In the genomic region with DNA sequence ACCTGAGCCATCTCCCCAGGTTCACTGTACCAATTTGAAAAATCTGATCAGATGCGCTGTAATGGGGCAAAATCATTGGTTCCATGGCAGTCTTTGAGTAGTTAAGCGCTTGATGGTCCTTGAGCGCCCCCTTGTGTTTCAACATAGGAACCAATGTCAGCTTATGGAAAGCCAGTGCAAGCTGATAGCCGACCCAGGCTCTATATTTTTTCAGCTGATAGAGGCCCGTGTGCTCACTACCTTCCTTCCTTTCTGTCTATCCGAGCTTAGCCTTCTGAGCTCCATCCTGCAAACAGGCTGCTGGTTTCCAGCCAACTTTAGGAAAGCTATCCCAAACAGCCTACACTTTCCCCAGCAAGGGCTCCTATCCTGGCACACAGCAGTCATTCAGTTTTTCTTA, we compare ENCODE assay signal across 9 mouse cellular contexts. TPM values are rescaled to one million over a fixed set of nuclear protein-coding genes. Genes with fewer than 3 reads are reported as not detected.
DNase-seq lines count a peak whose midpoint lies in the region; ATAC-seq and TF ChIP-seq lines count a peak whose summit lies in the region.
"Had no signal": no experiment of that assay in that cellular context is flagged by ENCODE, and none has a peak within 500 bp of the region (broad histone marks: within the 10 kb centered on the region; RNA-seq: fewer than 3 reads in every experiment).

No protein-coding gene starts in this region.

- H3K79me2 ChIP-seq in heart, adult 2 months (replicated peaks; ENCODE audit: control insufficient read depth, insufficient read depth, low read length): no peaks in the 10 kb centered on the region

- no peak for ATAC-seq in heart, embryonic 11.5 days (replicated peaks; ENCODE audit: insufficient number of reproducible peaks, low FRiP score, low TSS enrichment)

- no peak overlapping the region for H3K4me3 ChIP-seq in heart, adult 2 months
- H3K4me3 ChIP-seq in heart, embryonic 11.5 days (ENCODE audit: low read depth, low read length): no peak overlapping the region
- H3K4me3 ChIP-seq: lung, embryonic 15.5 days had no signal

- H3K27me3 ChIP-seq in heart, adult 2 months (ENCODE audit: control insufficient read depth, insufficient read depth, low read length): peaks cover 3% of the 10 kb centered on the region; the same call in 1 of the 2 replicates
- peaks cover 22% of the 10 kb centered on the region for H3K27me3 ChIP-seq in heart, embryonic 11.5 days (ENCODE audit: control insufficient read depth, insufficient read depth, low read length)

- H3K9me3 ChIP-seq in heart, embryonic 11.5 days (replicated peaks; ENCODE audit: control insufficient read depth, low read length): no peaks in the 10 kb centered on the region
- H3K9me3 ChIP-seq: lung, embryonic 15.5 days had no signal

- no peak overlapping the region for H3K9ac ChIP-seq in heart, adult 2 months (ENCODE audit: low read depth, low read length)
- H3K9ac ChIP-seq in heart, embryonic 11.5 days (ENCODE audit: low read depth, low read length): no peak overlapping the region
- H3K9ac ChIP-seq: lung, embryonic 15.5 days had no signal

- no peak overlapping the region for H3K27ac ChIP-seq in heart, adult 2 months
- no peak overlapping the region for H3K27ac ChIP-seq in heart, embryonic 11.5 days (ENCODE audit: low read depth, low read length)
- H3K27ac ChIP-seq: lung, embryonic 15.5 days had no signal

- H3K4me2 ChIP-seq in heart, embryonic 11.5 days: no peak overlapping the region
- H3K4me2 ChIP-seq: lung, embryonic 15.5 days had no signal

- intact Hi-C loops in heart, adult 2 months (cut with DNase I): loop anchor here (1.0 to 2.0 kb wide), 2 partner anchors 33 to 61 kb away; partner anchors contain the start of genes Adprm and Sco1

- peak; percentile 91 for TF ChIP-seq CTCF in heart, adult 2 months (IDR thresholded peaks at IDR 0.05)

- DNase-seq in heart, adult 2 months: peak; percentile 51 to 57
- peak; percentile 92 for DNase-seq in NIH3T3 (ENCODE audit: low read depth)
- peak; percentile 66 for DNase-seq in cerebellum, adult 8-10 months
- DNase-seq in frontal cortex, postnatal 36 days (ENCODE audit: low spot score in 2 of 2): peak; percentile 46 to 80
- DNase-seq in layer of hippocampus, adult 8-10 months (ENCODE audit: low spot score in 2 of 2): peak; percentile 46 to 71
- peak; percentile 86 for DNase-seq in lung, postnatal 36 days
- peak; percentile 75 for DNase-seq in skeletal muscle tissue, adult 2 months (ENCODE audit: low read depth, low spot score)

- no peaks in the 10 kb centered on the region for H3K36me3 ChIP-seq in heart, adult 2 months (ENCODE audit: control insufficient read depth, insufficient read depth, low read length)
- no peaks in the 10 kb centered on the region for H3K36me3 ChIP-seq in heart, embryonic 11.5 days (ENCODE audit: control insufficient read depth, insufficient read depth, low read length)
- H3K36me3 ChIP-seq: lung, embryonic 15.5 days had no signal

- WGBS in heart, adult 2 months: 2% methylated on average over 6 of the region's 6 CpGs
- 6% methylated on average over 6 of the region's 6 CpGs for WGBS in heart, embryonic 11.5 days (ENCODE audit: insufficient replicate concordance)

- no peak for TF ChIP-seq POLR2A in heart, adult 2 months (IDR thresholded peaks at IDR 0.05; ENCODE audit: insufficient read depth, low read depth, low read length)

- no peaks in the 10 kb centered on the region for H3K4me1 ChIP-seq in heart, adult 2 months (ENCODE audit: control insufficient read depth, insufficient read depth, low read length)
- 0 out of 2 replicates have a peak, but pooled peaks cover 2% of the 10 kb centered on the region for H3K4me1 ChIP-seq in heart, embryonic 11.5 days (ENCODE audit: control insufficient read depth, insufficient read depth, low read length)
- H3K4me1 ChIP-seq: lung, embryonic 15.5 days had no signal

- no peak for TF ChIP-seq EP300 in heart, adult 2 months (IDR thresholded peaks at IDR 0.05; ENCODE audit: insufficient read depth, low read depth, low read length)

RNA-seq across cellular contexts. Expression of gene Myh3, which starts 7.4 kb away (rescaled TPM):
- not detected for total RNA-seq in heart, adult 2 months (2021)
- not detected in 2 replicates for polyA plus RNA-seq in heart, adult 2 months (2012; rRNA removed)
- polyA plus RNA-seq in heart, embryonic 11.5 days (2014; fragmentation: Nextera tagmentation; extraction: Ambion mirVana): 0.44 and 0.56 TPM in 2 replicates
- 1 to 10 TPM in 1 of 4 experiments, under 1 TPM in 3; 0.50 to 1.1 (median 0.81) TPM for total RNA-seq in layer of hippocampus, adult 8-10 months (2022)

RNA-seq across cellular contexts. Expression of gene Sco1, which starts 33.0 kb away (rescaled TPM):
- 10 to 100 TPM; 18.3 to 20.1 TPM for total RNA-seq in heart, adult 2 months (2021)
- polyA plus RNA-seq in heart, adult 2 months (2012; rRNA removed): 7.8 and 12.0 TPM in 2 replicates
- polyA plus RNA-seq in heart, embryonic 11.5 days (2014; fragmentation: Nextera tagmentation; extraction: Ambion mirVana): 24.2 and 24.9 TPM in 2 replicates
- 10 to 100 TPM in 1 of 4 experiments, 1 to 10 TPM in 3; 8.0 to 11.0 (median 9.7) TPM for total RNA-seq in layer of hippocampus, adult 8-10 months (2022)

RNA-seq across cellular contexts. Expression of gene Adprm, which starts 33.1 kb away (rescaled TPM):
- total RNA-seq in heart, adult 2 months (2021): 10 to 100 TPM; 10.8 to 14.6 TPM
- polyA plus RNA-seq in heart, adult 2 months (2012; rRNA removed): 9.8 and 20.6 TPM in 2 replicates
- polyA plus RNA-seq in heart, embryonic 11.5 days (2014; fragmentation: Nextera tagmentation; extraction: Ambion mirVana): 18.9 and 21.2 TPM in 2 replicates
- total RNA-seq in layer of hippocampus, adult 8-10 months (2022): 10 to 100 TPM; 24.0 to 31.6 (median 29.5) TPM
